Mouse (Mus musculus) ES-E14 (cell line): ENCODE results near the gene Elk4.

Source experiments
- ZC3H11A ChIP-seq: IDR thresholded peaks from 2 replicates; pipeline ENCODE4 v1.6.1; 2012; ENCODE audit warnings: low read depth, mild to moderate bottlenecking, inconsistent platforms, low read length, borderline replicate concordance
- ZNF384 ChIP-seq: IDR thresholded peaks from 2 replicates; pipeline ENCODE4 v1.6.1; 2012; ENCODE audit warnings: low read depth, low read length, inconsistent platforms

DNA sequence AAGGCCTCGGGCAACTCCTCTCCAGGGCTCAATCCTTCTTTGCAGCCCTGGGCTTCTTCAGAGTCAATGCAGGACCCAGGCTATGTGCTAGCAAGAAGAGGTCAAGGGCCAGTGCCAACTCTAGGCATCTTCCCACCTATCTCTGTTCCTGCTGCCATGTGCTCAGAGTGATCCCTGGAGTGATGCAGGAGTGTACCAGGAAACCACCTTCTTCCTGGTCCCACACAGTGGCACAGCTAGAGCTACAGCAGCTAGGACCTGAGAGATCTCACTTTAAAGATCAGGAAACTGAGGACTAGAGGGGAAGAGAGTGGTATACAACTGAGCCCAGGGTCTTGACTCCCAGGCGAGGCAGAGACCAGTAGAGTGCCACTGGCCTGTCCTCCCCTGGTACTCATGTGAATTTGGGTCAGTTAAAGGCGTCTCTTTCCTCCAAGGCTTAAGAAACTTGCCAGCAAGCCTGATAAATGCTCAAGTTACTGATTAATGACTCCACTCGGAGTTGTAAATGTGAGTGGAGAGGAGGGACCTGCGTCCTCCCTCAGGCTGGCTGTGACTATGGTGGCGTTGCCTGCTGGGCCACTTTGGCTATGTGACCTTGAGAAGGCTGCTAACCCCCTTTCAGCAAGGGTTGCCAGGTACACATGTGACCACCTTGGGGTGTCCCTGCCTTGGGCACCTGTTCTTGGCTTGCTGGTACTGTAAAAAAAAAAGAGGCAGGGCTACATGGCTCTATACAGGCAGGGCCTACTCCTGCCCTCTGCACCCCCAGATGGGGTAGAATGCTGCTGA lies 54.5 kb downstream of the Elk4 start:
- TF ChIP-seq ZNF384 = no peak
- TF ChIP-seq ZC3H11A = no peak
